Mouse (Mus musculus): Measurements from ENCODE around the gene Gm5475. TPM values are rescaled to one million over a fixed set of nuclear protein-coding genes. Genes with fewer than 3 reads are reported as not detected.

Gm5475 gene
- polyA plus RNA-seq, 1 experiment from 2014 or later = 0.14 TPM

DNA sequence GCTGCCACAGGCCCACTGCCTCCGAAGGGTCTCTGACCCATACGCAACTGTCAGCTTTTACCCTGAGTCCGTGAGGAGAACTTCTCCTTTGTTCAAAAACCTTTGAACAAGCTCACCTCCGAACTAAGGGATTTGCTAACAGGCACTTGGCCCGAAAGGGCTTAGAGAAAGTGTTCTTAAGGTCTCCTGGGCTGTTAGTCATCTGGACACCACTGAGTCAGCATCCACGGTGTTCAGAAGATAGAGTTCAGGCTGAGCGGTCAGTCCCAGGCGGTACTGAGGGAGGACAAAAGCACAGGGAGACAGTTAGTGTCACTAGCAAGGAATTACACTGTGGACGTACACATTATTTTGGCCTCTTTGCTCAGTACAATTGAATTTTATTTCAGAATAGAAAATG, 33.1 kb upstream of the Gm5475 start:
- no peak overlapping the region for H3K27ac ChIP-seq (replicated peaks; ENCODE audit: low read depth, low read length)
- DNase-seq (ENCODE audit: low spot score) (no peak), ATAC-seq (replicated peaks; ENCODE audit: insufficient number of reproducible peaks, low FRiP score, low TSS enrichment, low read depth) (no peak)
- WGBS = 60% methylated on average over 9 of the region's 9 CpGs
- no peaks in the 10 kb centered on the region for H3K9me3 ChIP-seq (replicated peaks; ENCODE audit: control insufficient read depth, low read length)
- no peak overlapping the region for H3K9ac ChIP-seq (replicated peaks; ENCODE audit: low read length)
- no peaks in the 10 kb centered on the region for H3K27me3 ChIP-seq (ENCODE audit: control insufficient read depth, insufficient read depth, low read length)
- no peak overlapping the region for H3K4me3 ChIP-seq (ENCODE audit: low read depth, low read length)
- no peaks in the 10 kb centered on the region for H3K36me3 ChIP-seq (replicated peaks; ENCODE audit: control insufficient read depth, insufficient read depth, low read depth, low read length)
- no peak overlapping the region for H3K4me2 ChIP-seq (ENCODE audit: low read depth, low read length)
- H3K4me1 ChIP-seq (ENCODE audit: control insufficient read depth, insufficient read depth, low read length) = no peaks in the 10 kb centered on the region; the same call in 1 of the 2 replicates

DNA sequence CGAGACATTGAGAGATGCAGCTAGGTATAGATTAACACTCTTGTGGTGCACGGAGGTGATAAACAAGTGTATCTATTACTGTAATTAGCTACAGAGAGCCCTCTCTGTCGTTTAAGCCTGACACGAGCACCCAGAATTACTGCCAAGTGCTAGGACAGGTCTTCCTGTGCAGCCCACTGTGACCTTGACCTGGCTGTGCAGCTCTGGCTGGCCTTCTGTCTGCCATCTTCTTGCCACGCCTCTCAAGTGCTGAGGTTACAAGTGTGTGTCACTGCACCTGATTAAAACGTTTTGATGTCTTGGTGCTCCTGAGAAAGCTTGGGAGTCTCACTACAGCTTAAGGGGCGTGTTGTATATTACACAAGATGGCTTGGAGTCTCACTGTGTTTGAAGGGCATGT, 30.9 kb upstream of the Gm5475 start:
- Histone ChIP-seq H3K4me2 (ENCODE audit: low read depth, low read length) (no peak overlapping the region), H3K9ac (replicated peaks; ENCODE audit: low read length) (no peak overlapping the region), H3K9me3 (replicated peaks; ENCODE audit: control insufficient read depth, low read length) (no peaks in the 10 kb centered on the region), H3K36me3 (replicated peaks; ENCODE audit: control insufficient read depth, insufficient read depth, low read depth, low read length) (peaks cover 2% of the 10 kb centered on the region; the same call in 1 of the 2 replicates), H3K4me1 (ENCODE audit: control insufficient read depth, insufficient read depth, low read length) (no peaks in the 10 kb centered on the region; the same call in 1 of the 2 replicates), H3K4me3 (ENCODE audit: low read depth, low read length) (no peak overlapping the region), H3K27me3 (ENCODE audit: control insufficient read depth, insufficient read depth, low read length) (no peaks in the 10 kb centered on the region), H3K27ac (replicated peaks; ENCODE audit: low read depth, low read length) (no peak overlapping the region)
- no peak for DNase-seq (ENCODE audit: low spot score)
- 79% methylated on average over 7 of the region's 7 CpGs for WGBS
- no peak for ATAC-seq (replicated peaks; ENCODE audit: insufficient number of reproducible peaks, low FRiP score, low TSS enrichment, low read depth)

DNA sequence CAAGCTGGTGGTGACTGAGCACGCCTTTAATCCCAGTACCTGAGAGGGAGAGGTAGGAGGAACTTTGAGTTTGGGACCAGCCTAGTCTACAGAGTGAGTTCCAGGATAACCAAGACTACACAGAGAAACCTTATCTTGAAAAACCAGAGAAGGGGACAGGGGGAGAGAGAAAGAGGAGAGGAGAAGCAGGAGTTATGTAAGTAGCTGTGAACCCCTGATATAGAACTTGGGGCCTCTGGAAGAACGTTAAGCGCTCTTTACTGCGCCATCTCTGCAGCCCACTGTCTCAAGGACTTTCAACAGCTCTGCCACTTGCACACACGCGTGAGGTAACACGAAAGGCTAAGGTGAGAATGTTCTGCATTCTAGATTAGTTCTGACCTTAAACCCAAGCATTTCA, 30.3 kb upstream of the Gm5475 start:
- 94% methylated on average over 7 of the region's 7 CpGs for WGBS
- Histone ChIP-seq H3K9me3 (replicated peaks; ENCODE audit: control insufficient read depth, low read length) (no peaks in the 10 kb centered on the region), H3K9ac (replicated peaks; ENCODE audit: low read length) (no peak overlapping the region), H3K27ac (replicated peaks; ENCODE audit: low read depth, low read length) (no peak overlapping the region), H3K36me3 (replicated peaks; ENCODE audit: control insufficient read depth, insufficient read depth, low read depth, low read length) (peaks cover 2% of the 10 kb centered on the region; the same call in 1 of the 2 replicates), H3K4me3 (ENCODE audit: low read depth, low read length) (no peak overlapping the region), H3K4me1 (ENCODE audit: control insufficient read depth, insufficient read depth, low read length) (no peaks in the 10 kb centered on the region; the same call in 1 of the 2 replicates), H3K4me2 (ENCODE audit: low read depth, low read length) (no peak overlapping the region), H3K27me3 (ENCODE audit: control insufficient read depth, insufficient read depth, low read length) (no peaks in the 10 kb centered on the region)
- DNase-seq (ENCODE audit: low spot score) (no peak), ATAC-seq (replicated peaks; ENCODE audit: insufficient number of reproducible peaks, low FRiP score, low TSS enrichment, low read depth) (no peak)

GRCm38 (mm10) chr15:100393016-100393415, 28.9 kb upstream of the Gm5475 start:
- no peak overlapping the region for H3K27ac ChIP-seq (replicated peaks; ENCODE audit: low read depth, low read length)
- H3K36me3 ChIP-seq (replicated peaks; ENCODE audit: control insufficient read depth, insufficient read depth, low read depth, low read length) = peaks cover 5% of the 10 kb centered on the region
- H3K4me1 ChIP-seq (ENCODE audit: control insufficient read depth, insufficient read depth, low read length) = no peaks in the 10 kb centered on the region; the same call in 1 of the 2 replicates
- DNase-seq (ENCODE audit: low spot score) (no peak), ATAC-seq (replicated peaks; ENCODE audit: insufficient number of reproducible peaks, low FRiP score, low TSS enrichment, low read depth) (no peak)
- 88% methylated on average over 11 of the region's 11 CpGs for WGBS
- no peak overlapping the region for H3K4me3 ChIP-seq (ENCODE audit: low read depth, low read length)
- no peak overlapping the region for H3K4me2 ChIP-seq (ENCODE audit: low read depth, low read length)
- H3K27me3 ChIP-seq (ENCODE audit: control insufficient read depth, insufficient read depth, low read length) = no peaks in the 10 kb centered on the region
- no peaks in the 10 kb centered on the region for H3K9me3 ChIP-seq (replicated peaks; ENCODE audit: control insufficient read depth, low read length)
- no peak overlapping the region for H3K9ac ChIP-seq (replicated peaks; ENCODE audit: low read length)

GRCm38 (mm10) chr15:100395561-100395960, 26.4 kb upstream of the Gm5475 start:
- H3K9me3 ChIP-seq (replicated peaks; ENCODE audit: control insufficient read depth, low read length) = no peaks in the 10 kb centered on the region
- no peak overlapping the region for H3K27ac ChIP-seq (replicated peaks; ENCODE audit: low read depth, low read length)
- DNase-seq (ENCODE audit: low spot score) (no peak), ATAC-seq (replicated peaks; ENCODE audit: insufficient number of reproducible peaks, low FRiP score, low TSS enrichment, low read depth) (no peak)
- H3K4me1 ChIP-seq (ENCODE audit: control insufficient read depth, insufficient read depth, low read length) = no peaks in the 10 kb centered on the region
- H3K27me3 ChIP-seq (ENCODE audit: control insufficient read depth, insufficient read depth, low read length) = no peaks in the 10 kb centered on the region
- WGBS = 99% methylated on average over 3 of the region's 3 CpGs
- no peak overlapping the region for H3K9ac ChIP-seq (replicated peaks; ENCODE audit: low read length)
- no peak overlapping the region for H3K4me2 ChIP-seq (ENCODE audit: low read depth, low read length)
- H3K4me3 ChIP-seq (ENCODE audit: low read depth, low read length) = no peak overlapping the region
- peaks cover 11% of the 10 kb centered on the region for H3K36me3 ChIP-seq (replicated peaks; ENCODE audit: control insufficient read depth, insufficient read depth, low read depth, low read length)

DNA sequence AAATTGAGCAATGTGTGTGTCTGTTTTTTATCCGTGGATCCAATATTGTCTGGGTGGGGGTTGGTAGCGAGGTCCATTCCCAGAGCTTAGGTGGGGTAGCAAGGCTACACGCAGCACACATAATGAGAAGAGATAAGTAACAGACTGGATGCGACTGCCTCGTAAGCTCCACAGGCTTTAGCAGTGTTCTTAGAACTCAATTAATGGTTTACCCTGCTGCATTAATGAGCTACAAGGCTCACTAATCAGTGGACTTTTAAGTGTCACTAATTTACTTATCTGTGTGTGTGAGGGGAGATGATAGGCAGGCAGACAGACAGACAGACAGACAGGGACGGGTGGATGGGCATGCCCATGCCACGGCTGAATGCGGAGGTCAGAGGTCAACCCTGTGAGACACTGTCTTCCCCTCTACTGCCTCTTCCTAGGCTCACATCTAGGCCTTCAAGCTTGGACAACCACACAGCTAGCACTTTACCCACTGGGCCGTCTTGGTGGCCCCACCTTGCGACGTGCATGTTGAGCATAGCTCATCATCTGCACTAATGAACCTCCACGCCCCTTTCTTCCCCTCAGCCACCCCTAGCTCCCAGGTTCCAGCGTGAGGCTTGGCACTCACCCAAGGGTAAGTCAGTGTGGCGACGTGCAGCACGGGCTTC, 21.2 kb upstream of the Gm5475 start:
- no peak for ATAC-seq (replicated peaks; ENCODE audit: insufficient number of reproducible peaks, low FRiP score, low TSS enrichment, low read depth)
- Histone ChIP-seq H3K9ac (replicated peaks; ENCODE audit: low read length) (no peak overlapping the region), H3K27me3 (ENCODE audit: control insufficient read depth, insufficient read depth, low read length) (no peaks in the 10 kb centered on the region), H3K4me2 (ENCODE audit: low read depth, low read length) (no peak overlapping the region), H3K4me1 (ENCODE audit: control insufficient read depth, insufficient read depth, low read length) (no peaks in the 10 kb centered on the region), H3K27ac (replicated peaks; ENCODE audit: low read depth, low read length) (no peak overlapping the region), H3K36me3 (replicated peaks; ENCODE audit: control insufficient read depth, insufficient read depth, low read depth, low read length) (peaks cover 12% of the 10 kb centered on the region), H3K9me3 (replicated peaks; ENCODE audit: control insufficient read depth, low read length) (no peaks in the 10 kb centered on the region), H3K4me3 (ENCODE audit: low read depth, low read length) (no peak overlapping the region)
- 92% methylated on average over 16 of the region's 16 CpGs for WGBS
- no peak for DNase-seq (ENCODE audit: low spot score)

GRCm38 (mm10) chr15:100401811-100402210, 20.1 kb upstream of the Gm5475 start:
- peaks cover 12% of the 10 kb centered on the region for H3K36me3 ChIP-seq (replicated peaks; ENCODE audit: control insufficient read depth, insufficient read depth, low read depth, low read length)
- H3K27ac ChIP-seq (replicated peaks; ENCODE audit: low read depth, low read length) = no peak overlapping the region
- WGBS = 88% methylated on average over 4 of the region's 4 CpGs
- no peaks in the 10 kb centered on the region for H3K9me3 ChIP-seq (replicated peaks; ENCODE audit: control insufficient read depth, low read length)
- no peak for ATAC-seq (replicated peaks; ENCODE audit: insufficient number of reproducible peaks, low FRiP score, low TSS enrichment, low read depth)
- no peak overlapping the region for H3K9ac ChIP-seq (replicated peaks; ENCODE audit: low read length)
- H3K4me1 ChIP-seq (ENCODE audit: control insufficient read depth, insufficient read depth, low read length) = no peaks in the 10 kb centered on the region
- H3K4me3 ChIP-seq (ENCODE audit: low read depth, low read length) = no peak overlapping the region
- DNase-seq (ENCODE audit: low spot score) = no peak
- H3K27me3 ChIP-seq (ENCODE audit: control insufficient read depth, insufficient read depth, low read length) = no peaks in the 10 kb centered on the region
- H3K4me2 ChIP-seq (ENCODE audit: low read depth, low read length) = no peak overlapping the region

GRCm38 (mm10) chr15:100402347-100402746, 19.6 kb upstream of the Gm5475 start:
- Histone ChIP-seq H3K36me3 (replicated peaks; ENCODE audit: control insufficient read depth, insufficient read depth, low read depth, low read length) (peaks cover 12% of the 10 kb centered on the region), H3K27ac (replicated peaks; ENCODE audit: low read depth, low read length) (no peak overlapping the region), H3K9me3 (replicated peaks; ENCODE audit: control insufficient read depth, low read length) (no peaks in the 10 kb centered on the region), H3K9ac (replicated peaks; ENCODE audit: low read length) (no peak overlapping the region), H3K4me3 (ENCODE audit: low read depth, low read length) (no peak overlapping the region), H3K4me2 (ENCODE audit: low read depth, low read length) (no peak overlapping the region), H3K4me1 (ENCODE audit: control insufficient read depth, insufficient read depth, low read length) (no peaks in the 10 kb centered on the region), H3K27me3 (ENCODE audit: control insufficient read depth, insufficient read depth, low read length) (no peaks in the 10 kb centered on the region)
- DNase-seq (ENCODE audit: low spot score) (no peak), ATAC-seq (replicated peaks; ENCODE audit: insufficient number of reproducible peaks, low FRiP score, low TSS enrichment, low read depth) (no peak)
- WGBS = 87% methylated on average over 14 of the region's 14 CpGs
